Mouse (Mus musculus) liver, adult 2 months (tissue): ENCODE measurements around the gene Gpr55.

Experiments
- CTCF ChIP-seq: fragments of 200-500 bp; IDR thresholded peaks from 2 replicates; pipeline ENCODE4 v1.5.1; 2011; ENCODE audit warnings: low read depth, low read length, control low read depth
- POLR2A ChIP-seq: fragments of 200-500 bp; IDR thresholded peaks from 2 replicates; pipeline ENCODE4 v1.6.1; 2011; ENCODE audit warnings: low read length, control low read depth; ENCODE audit not compliant: insufficient read depth; ENCODE audit errors: extremely low read depth

DNA sequence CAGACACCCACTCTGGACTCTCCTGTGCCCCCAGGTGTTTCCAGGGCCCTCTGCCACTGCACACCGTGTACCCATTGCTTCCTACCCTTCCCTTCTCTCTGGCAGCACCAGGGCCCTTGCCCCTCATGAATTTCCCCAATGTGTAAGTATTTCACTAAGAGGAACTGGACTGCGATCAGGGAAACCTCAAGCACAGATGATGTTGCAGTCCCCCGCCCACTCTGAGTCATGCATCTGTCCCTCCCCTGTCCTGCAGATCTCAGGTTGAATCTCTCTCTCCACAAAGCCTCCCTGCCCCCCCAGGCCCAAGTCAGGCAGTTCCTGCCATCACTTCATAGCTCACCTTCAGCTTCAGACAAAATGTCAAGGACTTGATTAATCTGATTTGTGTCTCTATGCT is 16.9 kb upstream of the Gpr55 start:
- TF ChIP-seq POLR2A: no peak
- no peak for TF ChIP-seq CTCF
